In genomic region chr2:164855572-164855971, GRCm38 (mm10) we compare ENCODE assay signal across 17 mouse cellular contexts. TPM values are rescaled to one million over a fixed set of nuclear protein-coding genes. Genes with fewer than 3 reads are reported as not detected.
DNase-seq lines count a peak whose midpoint lies in the region; ATAC-seq and TF ChIP-seq lines count a peak whose summit lies in the region.
"Not testable (repeated sequence)": the region's sequence is repeated elsewhere in the genome, so short reads cannot be mapped to it uniquely, and the experiment has no call there.
"Had no signal": no experiment of that assay in that cellular context is flagged by ENCODE, and none has a peak within 500 bp of the region (broad histone marks: within the 10 kb centered on the region; RNA-seq: fewer than 3 reads in every experiment).

No protein-coding gene starts in this region.

- not testable (repeated sequence) for H3K36me3 ChIP-seq in embryonic facial prominence, embryonic 14.5 days (ENCODE audit: control insufficient read depth, insufficient read depth, low read length); hindbrain, embryonic 15.5 days; liver, adult 2 months (ENCODE audit: control insufficient read depth, insufficient read depth, low read length); neural tube, embryonic 12.5 days
- peaks cover 45% of the 10 kb centered on the region for H3K36me3 ChIP-seq in macrophage (ENCODE audit: inconsistent target)

- H3K4me2 ChIP-seq in embryonic facial prominence, embryonic 14.5 days (ENCODE audit: low read depth, low read length): peak overlapping the region; percentile 96
- peak overlapping the region; percentile 98 for H3K4me2 ChIP-seq in hindbrain, embryonic 15.5 days
- peak overlapping the region; percentile 75 for H3K4me2 ChIP-seq in neural tube, embryonic 12.5 days (replicated peaks)

- DNase-seq in adipocyte (ENCODE audit: low spot score): peak; percentile 72
- DNase-seq in embryonic facial prominence, embryonic 14.5 days (ENCODE audit: low spot score): not testable (repeated sequence)
- DNase-seq in gastrocnemius, adult 2 months: peak; percentile 5
- peak; percentile 81 for DNase-seq in liver, adult 2 months (ENCODE audit: extremely low read depth, low read depth, low spot score)

- TF ChIP-seq CTCF in gastrocnemius, adult 2 months (IDR thresholded peaks at IDR 0.05); liver, adult 2 months (IDR thresholded peaks at IDR 0.05; ENCODE audit: low read depth, low read length): not testable (repeated sequence)

- H3K9ac ChIP-seq in embryonic facial prominence, embryonic 14.5 days (ENCODE audit: low read depth, low read length); hindbrain, embryonic 15.5 days; liver, adult 2 months (ENCODE audit: low read depth, low read length); neural tube, embryonic 12.5 days: not testable (repeated sequence)

- TF ChIP-seq POLR2A in liver, adult 2 months (IDR thresholded peaks at IDR 0.05; ENCODE audit: extremely low read depth, insufficient read depth, low read length): not testable (repeated sequence)

- H3K79me2 ChIP-seq in liver, adult 2 months (ENCODE audit: control insufficient read depth, insufficient read depth, low read length): not testable (repeated sequence)
- H3K79me2 ChIP-seq in macrophage (ENCODE audit: inconsistent target): peaks cover 11% of the 10 kb centered on the region

- peaks cover 28% of the 10 kb centered on the region for H3K27me3 ChIP-seq in embryonic facial prominence, embryonic 14.5 days (replicated peaks; ENCODE audit: control insufficient read depth, insufficient read depth, low read length)
- peaks cover 29% of the 10 kb centered on the region for H3K27me3 ChIP-seq in hindbrain, embryonic 15.5 days
- not testable (repeated sequence) for H3K27me3 ChIP-seq in liver, adult 2 months (ENCODE audit: control insufficient read depth, insufficient read depth, low read length)
- peaks cover 37% of the 10 kb centered on the region for H3K27me3 ChIP-seq in neural tube, embryonic 12.5 days (replicated peaks)

- not testable (repeated sequence) for H3K9me3 ChIP-seq in embryonic facial prominence, embryonic 14.5 days (ENCODE audit: control insufficient read depth, low read length); hindbrain, embryonic 15.5 days; neural tube, embryonic 12.5 days

- H3K4me1 ChIP-seq in embryonic facial prominence, embryonic 14.5 days (ENCODE audit: control insufficient read depth, insufficient read depth, low read length): not testable (repeated sequence)
- H3K4me1 ChIP-seq in hindbrain, embryonic 15.5 days (replicated peaks): peaks cover 24% of the 10 kb centered on the region
- peaks cover 13% of the 10 kb centered on the region for H3K4me1 ChIP-seq in liver, adult 2 months (ENCODE audit: control insufficient read depth, insufficient read depth, low read length)
- peaks cover 22% of the 10 kb centered on the region for H3K4me1 ChIP-seq in neural tube, embryonic 12.5 days

- H3K27ac ChIP-seq in embryonic facial prominence, embryonic 14.5 days (replicated peaks; ENCODE audit: low read depth, low read length); gastrocnemius, adult 2 months; hindbrain, embryonic 15.5 days (replicated peaks); liver, adult 2 months (replicated peaks; ENCODE audit: insufficient read depth, low read depth, low read length); macrophage; neural tube, embryonic 12.5 days: not testable (repeated sequence)

- H3K4me3 ChIP-seq in embryonic facial prominence, embryonic 14.5 days (ENCODE audit: low read depth, low read length); hindbrain, embryonic 15.5 days; liver, adult 2 months (ENCODE audit: insufficient read depth, low read depth, low read length); neural tube, embryonic 12.5 days: not testable (repeated sequence)
- H3K4me3 ChIP-seq in gastrocnemius, adult 2 months: peak overlapping the region; percentile 83
- peak overlapping the region; percentile 73 for H3K4me3 ChIP-seq in macrophage (ENCODE audit: inconsistent target)

- ATAC-seq in embryonic facial prominence, embryonic 14.5 days (ENCODE audit: low read depth); hindbrain, embryonic 15.5 days (ENCODE audit: low FRiP score, low read depth); neural tube, embryonic 12.5 days (ENCODE audit: low FRiP score, low read depth): not testable (repeated sequence)

- WGBS in embryonic facial prominence, embryonic 14.5 days: 75% methylated on average over 5 of the region's 5 CpGs
- 79% methylated on average over 5 of the region's 5 CpGs for WGBS in hindbrain, embryonic 15.5 days
- WGBS in liver, adult 2 months: 66% methylated on average over 5 of the region's 5 CpGs
- WGBS in macrophage (ENCODE audit: missing documents): 90% methylated on average over 5 of the region's 5 CpGs
- 80% methylated on average over 5 of the region's 5 CpGs for WGBS in neural tube, embryonic 12.5 days

- intact Hi-C loops in gastrocnemius, adult 2 months (cut with DNase I): not testable (repeated sequence)

RNA-seq across cellular contexts. Expression of gene Pltp, which starts 1.9 kb away (rescaled TPM):
- 50.1 and 55.1 TPM in 2 replicates for polyA plus RNA-seq in embryonic facial prominence, embryonic 14.5 days (2014; fragmentation: Nextera tagmentation; extraction: Ambion mirVana)
- total RNA-seq in gastrocnemius, adult 2 months (2021): 10 to 100 TPM; 11.4 to 20.1 TPM
- polyA plus RNA-seq in hindbrain, embryonic 15.5 days (2015; fragmentation: Nextera tagmentation; extraction: Ambion mirVana): 123 and 129 TPM in 2 replicates
- 21.7 and 22.1 TPM in 2 replicates for total RNA-seq in liver, adult 2 months (2014; rRNA removed)
- 49.7 and 92.8 TPM in 2 replicates for polyA plus RNA-seq in liver, adult 2 months (2012; rRNA removed)
- 100 to 1,000 TPM; 103 to 546 (median 287) TPM for total RNA-seq in macrophage (2018; cell fraction: chromatin; rRNA removed)
- total RNA-seq in macrophage (2018; cell fraction: cytosol; rRNA removed): 1,000 to 10,000 TPM in 3 of 26 experiments, 100 to 1,000 TPM in 23; 293 to 1,067 (median 626) TPM
- 1,000 to 10,000 TPM in 1 of 26 experiments, 100 to 1,000 TPM in 25; 381 to 1,006 (median 769) TPM for total RNA-seq in macrophage (2018; cell fraction: nucleus; rRNA removed)
- 538 to 865 TPM (median 584 TPM) in 3 replicates for polyA plus RNA-seq in macrophage (2018)
- 87.9 and 93.1 TPM in 2 replicates for polyA plus RNA-seq in neural tube, embryonic 12.5 days (2016; fragmentation: Nextera tagmentation; extraction: Ambion mirVana)

RNA-seq across cellular contexts. Expression of gene Neurl2, which starts 22.3 kb away (rescaled TPM):
- polyA plus RNA-seq in embryonic facial prominence, embryonic 14.5 days (2014; fragmentation: Nextera tagmentation; extraction: Ambion mirVana): 8.3 and 9.1 TPM in 2 replicates
- 10 to 100 TPM; 31.1 to 37.0 TPM for total RNA-seq in gastrocnemius, adult 2 months (2021)
- 6.3 and 7.9 TPM in 2 replicates for polyA plus RNA-seq in hindbrain, embryonic 15.5 days (2015; fragmentation: Nextera tagmentation; extraction: Ambion mirVana)
- 1.6 and 2.3 TPM in 2 replicates for total RNA-seq in liver, adult 2 months (2014; rRNA removed)
- polyA plus RNA-seq in liver, adult 2 months (2012; rRNA removed): 4.5 and 5.6 TPM in 2 replicates
- 100 to 1,000 TPM in 1 of 26 experiments, 10 to 100 TPM in 25; 16.9 to 102 (median 59.3) TPM for total RNA-seq in macrophage (2018; cell fraction: chromatin; rRNA removed)
- 10 to 100 TPM in 11 of 26 experiments, 1 to 10 TPM in 15; 4.2 to 22.3 (median 8.9) TPM for total RNA-seq in macrophage (2018; cell fraction: cytosol; rRNA removed)
- total RNA-seq in macrophage (2018; cell fraction: nucleus; rRNA removed): 10 to 100 TPM; 11.4 to 90.2 (median 33.1) TPM
- polyA plus RNA-seq in macrophage (2018): 3.9 to 17.8 TPM (median 7.7 TPM) in 3 replicates
- 4.5 and 5.6 TPM in 2 replicates for polyA plus RNA-seq in neural tube, embryonic 12.5 days (2016; fragmentation: Nextera tagmentation; extraction: Ambion mirVana)

RNA-seq across cellular contexts. Expression of gene Ctsa, which starts 22.9 kb away (rescaled TPM):
- 140 and 154 TPM in 2 replicates for polyA plus RNA-seq in embryonic facial prominence, embryonic 14.5 days (2014; fragmentation: Nextera tagmentation; extraction: Ambion mirVana)
- total RNA-seq in gastrocnemius, adult 2 months (2021): 10 to 100 TPM; 50.2 to 58.1 TPM
- 97.0 and 105 TPM in 2 replicates for polyA plus RNA-seq in hindbrain, embryonic 15.5 days (2015; fragmentation: Nextera tagmentation; extraction: Ambion mirVana)
- total RNA-seq in liver, adult 2 months (2014; rRNA removed): 112 and 135 TPM in 2 replicates
- polyA plus RNA-seq in liver, adult 2 months (2012; rRNA removed): 164 and 279 TPM in 2 replicates
- total RNA-seq in macrophage (2018; cell fraction: chromatin; rRNA removed): 1,000 to 10,000 TPM in 5 of 26 experiments, 100 to 1,000 TPM in 21; 231 to 1,612 (median 642) TPM
- total RNA-seq in macrophage (2018; cell fraction: cytosol; rRNA removed): 1,000 to 10,000 TPM in 19 of 26 experiments, 100 to 1,000 TPM in 7; 818 to 1,776 (median 1,127) TPM
- total RNA-seq in macrophage (2018; cell fraction: nucleus; rRNA removed): 1,000 to 10,000 TPM in 20 of 26 experiments, 100 to 1,000 TPM in 6; 377 to 1,961 (median 1,176) TPM
- 1,416 to 1,739 TPM (median 1,652 TPM) in 3 replicates for polyA plus RNA-seq in macrophage (2018)
- polyA plus RNA-seq in neural tube, embryonic 12.5 days (2016; fragmentation: Nextera tagmentation; extraction: Ambion mirVana): 105 and 114 TPM in 2 replicates

RNA-seq across cellular contexts. Expression of gene Pcif1, which starts 23.5 kb away (rescaled TPM):
- 56.9 and 62.8 TPM in 2 replicates for polyA plus RNA-seq in embryonic facial prominence, embryonic 14.5 days (2014; fragmentation: Nextera tagmentation; extraction: Ambion mirVana)
- total RNA-seq in gastrocnemius, adult 2 months (2021): 10 to 100 TPM; 25.6 TPM
- 78.5 and 81.7 TPM in 2 replicates for polyA plus RNA-seq in hindbrain, embryonic 15.5 days (2015; fragmentation: Nextera tagmentation; extraction: Ambion mirVana)
- total RNA-seq in liver, adult 2 months (2014; rRNA removed): 9.1 and 12.9 TPM in 2 replicates
- 20.2 and 21.3 TPM in 2 replicates for polyA plus RNA-seq in liver, adult 2 months (2012; rRNA removed)
- 10 to 100 TPM; 27.5 to 75.8 (median 51.5) TPM for total RNA-seq in macrophage (2018; cell fraction: chromatin; rRNA removed)
- total RNA-seq in macrophage (2018; cell fraction: cytosol; rRNA removed): 10 to 100 TPM; 18.5 to 35.7 (median 25.1) TPM
- total RNA-seq in macrophage (2018; cell fraction: nucleus; rRNA removed): 10 to 100 TPM; 21.4 to 47.0 (median 31.9) TPM
- 14.5 to 26.1 TPM (median 19.1 TPM) in 3 replicates for polyA plus RNA-seq in macrophage (2018)
- polyA plus RNA-seq in neural tube, embryonic 12.5 days (2016; fragmentation: Nextera tagmentation; extraction: Ambion mirVana): 83.4 and 86.4 TPM in 2 replicates

RNA-seq across cellular contexts. Expression of gene Spata25, which starts 27.2 kb away (rescaled TPM):
- polyA plus RNA-seq in embryonic facial prominence, embryonic 14.5 days (2014; fragmentation: Nextera tagmentation; extraction: Ambion mirVana): not detected in 2 replicates
- total RNA-seq in gastrocnemius, adult 2 months (2021): under 1 TPM in 1 of 2 experiments, not detected in 1; 0.84 TPM
- polyA plus RNA-seq in hindbrain, embryonic 15.5 days (2015; fragmentation: Nextera tagmentation; extraction: Ambion mirVana): 0.34 TPM in 1 of 2 replicates, not detected in the other
- total RNA-seq in liver, adult 2 months (2014; rRNA removed): 0.18 TPM in 1 of 2 replicates, not detected in the other
- not detected in 2 replicates for polyA plus RNA-seq in liver, adult 2 months (2012; rRNA removed)
- 100 to 1,000 TPM in 3 of 26 experiments, 10 to 100 TPM in 23; 11.3 to 125 (median 43.8) TPM for total RNA-seq in macrophage (2018; cell fraction: chromatin; rRNA removed)
- total RNA-seq in macrophage (2018; cell fraction: cytosol; rRNA removed): 1 to 10 TPM in 4 of 26 experiments, under 1 TPM in 17, not detected in 5; 0.17 to 2.9 (median 0.62) TPM
- total RNA-seq in macrophage (2018; cell fraction: nucleus; rRNA removed): 10 to 100 TPM in 14 of 26 experiments, 1 to 10 TPM in 12; 2.0 to 75.9 (median 11.1) TPM
- 0.80 TPM in 1 of 3 replicates, not detected in the others for polyA plus RNA-seq in macrophage (2018)
- polyA plus RNA-seq in neural tube, embryonic 12.5 days (2016; fragmentation: Nextera tagmentation; extraction: Ambion mirVana): not detected in 2 replicates
- total RNA-seq: adrenal gland, postnatal 25 days; gastrocnemius, postnatal 25 days; left cerebral cortex, postnatal 14 days; megakaryocyte progenitor cell, adult 5-6 weeks had no signal
- polyA plus RNA-seq: heart, embryonic 12.5 days; hindbrain, embryonic 16.5 days; intestine, embryonic 16.5 days; limb, embryonic 12.5 days; liver, embryonic 13.5 days; stomach, postnatal 0 days had no signal
